Mouse (Mus musculus) forebrain, postnatal 0 days (tissue): Measurements from ENCODE around the gene Tenm4. TPM values are rescaled to one million over a fixed set of nuclear protein-coding genes. Genes with fewer than 3 reads are reported as not detected.

Experiments used
- ATAC-seq: fragments of 200-750 bp; cut with Nextera tagmentation; 2 replicates; pipeline ENCODE4 v1.8.0; 2017; ENCODE audit warnings: mild to moderate bottlenecking, moderate library complexity
- DNase-seq: peaks from one replicate; pipeline ENCODE4 v3.0.0-alpha.2; 2015
- H3K27ac ChIP-seq: fragments of 300-500 bp; sonication (generic); 2 replicates; pipeline ENCODE4 v1.5.1; 2014; ENCODE audit warnings: low read depth, mild to moderate bottlenecking, antibody characterized with exemption, low read length, moderate library complexity, mixed read lengths
- H3K27me3 ChIP-seq: fragments of 300-500 bp; sonication (generic); 2 replicates; pipeline ENCODE4 v1.6.1; 2014; ENCODE audit warnings: mild to moderate bottlenecking, low read length, mixed read lengths; ENCODE audit not compliant: insufficient read depth
- H3K36me3 ChIP-seq: fragments of 300-500 bp; sonication (generic); 2 replicates; pipeline ENCODE4 v1.6.1; 2014; ENCODE audit warnings: mild to moderate bottlenecking, moderate library complexity; ENCODE audit not compliant: insufficient read depth
- H3K4me1 ChIP-seq: fragments of 300-500 bp; sonication (generic); 2 replicates; pipeline ENCODE4 v1.6.1; 2014; ENCODE audit warnings: antibody characterized with exemption; ENCODE audit not compliant: insufficient read depth
- H3K4me2 ChIP-seq: fragments of 300-500 bp; sonication (generic); 2 replicates; pipeline ENCODE4 v1.6.1; 2014; ENCODE audit warnings: low read depth, mild to moderate bottlenecking, moderate library complexity
- H3K4me3 ChIP-seq: fragments of 300-500 bp; sonication (generic); 2 replicates; pipeline ENCODE4 v1.5.1; 2014; ENCODE audit warnings: low read depth, low read length, mixed read lengths
- H3K9ac ChIP-seq: fragments of 300-500 bp; sonication (generic); 2 replicates; pipeline ENCODE4 v1.6.1; 2014; ENCODE audit warnings: mild to moderate bottlenecking
- H3K9me3 ChIP-seq: fragments of 300-500 bp; sonication (generic); 2 replicates; pipeline ENCODE4 v1.6.1; 2016; ENCODE audit warnings: low read length
- CTCF ChIP-seq: sonication (generic); IDR thresholded peaks from 2 replicates; pipeline ENCODE4 v1.5.1; 2016; ENCODE audit warnings: antibody characterized with exemption, control low read depth, low read depth
- WGBS: fragments of 180-500 bp; shearing (Covaris S2); extraction: QIAGEN DNeasy Blood & Tissue Kit; methylation state at CpG from one replicate; pipeline ENCODE4 v1.1.7; 2014; 5-methylcytosine and 5-hydroxymethylcytosine counted together
- polyA plus RNA-seq: library from polyadenylated mRNA; unstranded; fragments of >200 nt; fragmentation: Nextera tagmentation; extraction: Ambion mirVana; gene quantifications from 2 replicates; pipeline ENCODE4 v1.2.1, GENCODE M21; 2015
- total RNA-seq: library from RNA; depleted of rRNA; stranded (reverse); fragments of >200 nt; gene quantifications from 2 replicates; pipeline ENCODE4 v1.2.3, GENCODE M21; 2014

The Tenm4 gene
- total and polyA plus RNA-seq, 2 experiments from 2014 or later = 50.6 to 69.5 TPM

- no peak overlapping the region for H3K4me3 ChIP-seq
- no peak overlapping the region for H3K27ac ChIP-seq
- 84% methylated on average over 8 of the region's 8 CpGs for WGBS
- no peaks in the 10 kb centered on the region for H3K27me3 ChIP-seq
- no peak for DNase-seq
- H3K9me3 ChIP-seq = no peaks in the 10 kb centered on the region
- H3K9ac ChIP-seq = no peak overlapping the region
- no peak overlapping the region for H3K4me2 ChIP-seq
- no peak for ATAC-seq
- H3K36me3 ChIP-seq = peaks cover 4% of the 10 kb centered on the region; the same call in 1 of the 2 replicates
- TF ChIP-seq CTCF = no peak
- no peaks in the 10 kb centered on the region for H3K4me1 ChIP-seq
These were observed 530.2 kb downstream of the Tenm4 start for GRCm38 (mm10) chr7:96701097-96701845.

- Histone ChIP-seq H3K4me3 (no peak overlapping the region), H3K36me3 (peaks cover 8% of the 10 kb centered on the region; the same call in 1 of the 2 replicates), H3K27me3 (no peaks in the 10 kb centered on the region), H3K4me2 (no peak overlapping the region), H3K4me1 (no peaks in the 10 kb centered on the region), H3K27ac (no peak overlapping the region), H3K9ac (no peak overlapping the region), H3K9me3 (no peaks in the 10 kb centered on the region)
- no peak for DNase-seq
- WGBS = 83% methylated on average over 16 of the region's 16 CpGs
- TF ChIP-seq CTCF = no peak
- ATAC-seq = no peak
These were observed 532.9 kb downstream of the Tenm4 start for GRCm38 (mm10) chr7:96703958-96704357.

GRCm38 (mm10) chr7:96705307-96706129 lies 534.5 kb downstream of the Tenm4 start:
- WGBS = 91% methylated on average over 8 of the region's 8 CpGs
- H3K4me2 ChIP-seq = no peak overlapping the region
- ATAC-seq (no peak), DNase-seq (no peak)
- no peak overlapping the region for H3K9ac ChIP-seq
- H3K27ac ChIP-seq = no peak overlapping the region
- H3K27me3 ChIP-seq = no peaks in the 10 kb centered on the region
- no peaks in the 10 kb centered on the region for H3K4me1 ChIP-seq
- TF ChIP-seq CTCF = no peak
- no peaks in the 10 kb centered on the region for H3K9me3 ChIP-seq
- no peak overlapping the region for H3K4me3 ChIP-seq
- peaks cover 8% of the 10 kb centered on the region; the same call in 1 of the 2 replicates for H3K36me3 ChIP-seq

- Histone ChIP-seq H3K27me3 (no peaks in the 10 kb centered on the region), H3K27ac (no peak overlapping the region), H3K4me2 (no peak overlapping the region), H3K4me1 (no peaks in the 10 kb centered on the region), H3K9ac (no peak overlapping the region), H3K9me3 (no peaks in the 10 kb centered on the region), H3K36me3 (peaks cover 8% of the 10 kb centered on the region; the same call in 1 of the 2 replicates), H3K4me3 (no peak overlapping the region)
- ATAC-seq (no peak), DNase-seq (no peak)
- TF ChIP-seq CTCF = no peak
- 96% methylated on average over 7 of the region's 7 CpGs for WGBS
These were observed 535.5 kb downstream of the Tenm4 start for GRCm38 (mm10) chr7:96706531-96706930.

GRCm38 (mm10) chr7:96707112-96707511 lies 536.1 kb downstream of the Tenm4 start:
- Histone ChIP-seq H3K27me3 (no peaks in the 10 kb centered on the region), H3K36me3 (peaks cover 8% of the 10 kb centered on the region), H3K4me1 (no peaks in the 10 kb centered on the region), H3K9ac (no peak overlapping the region), H3K4me3 (no peak overlapping the region), H3K27ac (no peak overlapping the region), H3K4me2 (no peak overlapping the region), H3K9me3 (no peaks in the 10 kb centered on the region)
- DNase-seq (no peak), ATAC-seq (no peak)
- no peak for TF ChIP-seq CTCF
- WGBS = 86% methylated on average over 2 of the region's 2 CpGs

- ATAC-seq (no peak), DNase-seq (no peak)
- Histone ChIP-seq H3K9ac (no peak overlapping the region), H3K27me3 (no peaks in the 10 kb centered on the region), H3K4me1 (no peaks in the 10 kb centered on the region), H3K27ac (no peak overlapping the region), H3K9me3 (no peaks in the 10 kb centered on the region), H3K4me2 (no peak overlapping the region), H3K4me3 (no peak overlapping the region), H3K36me3 (peaks cover 8% of the 10 kb centered on the region)
- WGBS = 61% methylated on average over 5 of the region's 5 CpGs
- TF ChIP-seq CTCF = no peak
These were observed 537.0 kb downstream of the Tenm4 start for GRCm38 (mm10) chr7:96708071-96708470.

- Histone ChIP-seq H3K27ac (no peak overlapping the region), H3K4me2 (no peak overlapping the region), H3K9ac (no peak overlapping the region), H3K4me1 (no peaks in the 10 kb centered on the region), H3K36me3 (peaks cover 8% of the 10 kb centered on the region), H3K4me3 (no peak overlapping the region), H3K9me3 (no peaks in the 10 kb centered on the region), H3K27me3 (no peaks in the 10 kb centered on the region)
- ATAC-seq (no peak), DNase-seq (no peak)
- no peak for TF ChIP-seq CTCF
- WGBS = 46% methylated on average over 5 of the region's 5 CpGs
These were observed 537.5 kb downstream of the Tenm4 start for GRCm38 (mm10) chr7:96708561-96708960.
